Mouse (Mus musculus): ENCODE data around the gene Pola2.

DNA sequence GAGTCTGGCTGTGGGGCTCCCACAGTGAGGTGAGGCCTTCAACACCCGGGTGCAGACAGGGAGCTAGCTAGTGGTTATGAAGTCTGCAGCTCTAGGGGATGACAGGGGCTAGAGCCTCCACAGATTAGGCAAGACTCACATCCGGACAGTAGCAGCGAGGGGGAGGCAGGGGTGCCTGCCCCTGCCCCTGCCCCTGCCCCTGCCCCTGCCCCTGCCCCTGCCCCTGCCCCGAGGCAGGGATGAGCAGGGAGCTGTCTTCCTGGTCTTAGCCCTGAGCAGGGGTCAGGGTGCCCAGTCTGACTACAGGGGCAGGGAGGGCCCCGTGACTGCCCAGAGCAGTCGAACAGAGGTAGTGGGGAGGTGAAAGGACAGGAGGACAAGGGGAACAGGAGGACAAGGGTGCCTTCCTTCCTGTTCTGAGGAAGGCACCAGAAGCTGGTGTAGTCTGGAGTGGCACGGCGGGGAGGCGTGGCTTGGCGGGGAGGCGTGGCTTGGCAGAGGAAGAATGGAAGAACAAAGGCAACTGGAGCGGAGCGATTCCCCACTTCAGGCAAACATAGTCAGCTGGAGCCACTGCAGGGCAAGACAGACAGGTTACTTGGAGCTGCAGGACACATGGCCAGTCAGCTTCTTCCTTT is 24.9 kb upstream of the Pola2 start:
- TF ChIP-seq CTCF (IDR thresholded peaks at IDR 0.05; ENCODE audit: extremely low read depth, insufficient read depth, insufficient read length, insufficient replicate concordance) (no peak), POLR2A (IDR thresholded peaks at IDR 0.05; ENCODE audit: low read depth, low read length) (no peak)
